8 mouse cellular contexts compared by ENCODE assay signal in the genomic region with DNA sequence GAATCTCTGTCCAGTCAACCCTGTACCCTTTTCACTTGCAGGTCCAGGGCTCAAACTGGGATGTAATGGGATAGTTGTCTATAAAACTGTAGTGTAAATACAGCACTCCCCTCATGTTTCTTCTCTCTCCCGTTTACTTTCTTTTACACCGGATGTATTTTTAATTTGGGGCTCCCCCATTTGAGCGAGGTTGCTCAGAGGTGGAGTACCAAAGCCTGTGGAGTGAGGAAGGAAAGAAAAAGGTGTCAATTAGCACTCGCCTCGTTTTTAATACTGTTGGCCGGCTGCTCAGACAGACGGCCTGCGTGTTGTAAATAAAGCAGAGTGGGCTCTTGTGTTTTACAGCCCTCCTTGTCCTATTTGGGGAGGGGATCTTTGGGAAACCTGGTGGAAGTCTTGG. TPM values are rescaled to one million over a fixed set of nuclear protein-coding genes. Genes with fewer than 3 reads are reported as not detected.
DNase-seq lines count a peak whose midpoint lies in the region; ATAC-seq and TF ChIP-seq lines count a peak whose summit lies in the region.

No protein-coding gene starts in this region.

- no peak for TF ChIP-seq POLR2A in MEL (IDR thresholded peaks at IDR 0.05; ENCODE audit: control insufficient read depth in 1 of 2, insufficient read depth in 1 of 2, low read depth in 1 of 2, low read length in 2 of 2, poor library complexity in 1 of 2)

- intact Hi-C loops in heart, postnatal 25 days (cut with DNase I), result loop anchor here (10.0 kb wide), 1 partner anchor 595 kb away; no protein-coding TSS in a partner anchor

- H3K79me2 ChIP-seq in MEL (ENCODE audit: control insufficient read depth, insufficient read depth, low read length, poor library complexity), result peaks cover 53% of the 10 kb centered on the region

- TF ChIP-seq EP300 in MEL (IDR thresholded peaks at IDR 0.05; ENCODE audit: low read depth in 1 of 2, low read length in 2 of 2), result no peak

- H3K9me3 ChIP-seq in heart, embryonic 16.5 days (replicated peaks; ENCODE audit: control insufficient read depth, low read length), result no peaks in the 10 kb centered on the region
- no peaks in the 10 kb centered on the region for H3K9me3 ChIP-seq in MEL (replicated peaks; ENCODE audit: insufficient read depth, low read length)
- H3K9me3 ChIP-seq in hindbrain, embryonic 12.5 days (replicated peaks), result no peaks in the 10 kb centered on the region
- peaks cover 3% of the 10 kb centered on the region; the same call in 1 of the 2 replicates for H3K9me3 ChIP-seq in midbrain, embryonic 13.5 days

- no peak overlapping the region for H3K4me3 ChIP-seq in heart, embryonic 16.5 days (ENCODE audit: low read length)
- no peak overlapping the region for H3K4me3 ChIP-seq in MEL (ENCODE audit: control insufficient read depth in 1 of 2, insufficient read depth in 1 of 2, low read depth in 2 of 2, low read length in 2 of 2)
- peak overlapping the region; percentile 82; the same call in 1 of the 2 replicates for H3K4me3 ChIP-seq in hindbrain, embryonic 12.5 days
- H3K4me3 ChIP-seq in midbrain, embryonic 13.5 days (replicated peaks), result peak overlapping the region; percentile 75

- DNase-seq in heart, postnatal 25 days (ENCODE audit: low spot score), result no peak
- DNase-seq in MEL (ENCODE audit: low read depth, low spot score), result no peak
- DNase-seq in layer of hippocampus, adult 18-20 months (ENCODE audit: low spot score in 2 of 2), result no peak
- no peak for DNase-seq in spleen, postnatal 10 days (ENCODE audit: low spot score in 2 of 2)
- DNase-seq in ovary, postnatal 14 days (ENCODE audit: low spot score), result no peak

- peak overlapping the region; percentile 93; the same call in 1 of the 2 replicates for H3K27ac ChIP-seq in heart, embryonic 16.5 days (ENCODE audit: low read length)
- peak overlapping the region; percentile 41 for H3K27ac ChIP-seq in MEL (ENCODE audit: control insufficient read depth, low read depth, low read length)
- peak overlapping the region; percentile 98; the same call in 1 of the 2 replicates for H3K27ac ChIP-seq in hindbrain, embryonic 12.5 days
- peak overlapping the region; percentile 96; the same call in 1 of the 2 replicates for H3K27ac ChIP-seq in midbrain, embryonic 13.5 days

- ATAC-seq in heart, embryonic 16.5 days (replicated peaks; ENCODE audit: extremely low read depth, insufficient read depth, low FRiP score), result no peak
- no peak for ATAC-seq in hindbrain, embryonic 12.5 days (ENCODE audit: low FRiP score)
- no peak for ATAC-seq in midbrain, embryonic 13.5 days

- H3K4me2 ChIP-seq in heart, embryonic 16.5 days (ENCODE audit: low read depth, low read length), result no peak overlapping the region
- peak overlapping the region; percentile 70; the same call in 1 of the 2 replicates for H3K4me2 ChIP-seq in hindbrain, embryonic 12.5 days (replicated peaks)
- H3K4me2 ChIP-seq in midbrain, embryonic 13.5 days (replicated peaks), result peak overlapping the region; percentile 90; the same call in 1 of the 2 replicates

- H3K27me3 ChIP-seq in heart, embryonic 16.5 days (ENCODE audit: control insufficient read depth, insufficient read depth, low read length), result no peaks in the 10 kb centered on the region
- H3K27me3 ChIP-seq in MEL (ENCODE audit: control insufficient read depth in 1 of 2, insufficient read depth in 2 of 2, low read length in 2 of 2), result no peaks in the 10 kb centered on the region
- no peaks in the 10 kb centered on the region for H3K27me3 ChIP-seq in hindbrain, embryonic 12.5 days
- H3K27me3 ChIP-seq in midbrain, embryonic 13.5 days, result no peaks in the 10 kb centered on the region

- TF ChIP-seq RAD21 in MEL (IDR thresholded peaks at IDR 0.05; ENCODE audit: low read depth, low read length), result no peak

- peaks cover 30% of the 10 kb centered on the region for H3K4me1 ChIP-seq in heart, embryonic 16.5 days (ENCODE audit: control insufficient read depth, insufficient read depth, low read length)
- H3K4me1 ChIP-seq in MEL (ENCODE audit: control insufficient read depth in 1 of 2, insufficient read depth in 2 of 2, low read length in 2 of 2), result peaks cover 16 to 39% of the 10 kb centered on the region in 2 experiments
- peaks cover 47% of the 10 kb centered on the region for H3K4me1 ChIP-seq in hindbrain, embryonic 12.5 days
- peaks cover 65% of the 10 kb centered on the region for H3K4me1 ChIP-seq in midbrain, embryonic 13.5 days (replicated peaks)

- no peak for TF ChIP-seq CTCF in MEL (IDR thresholded peaks at IDR 0.05 in 2 of 3, conservative IDR thresholded peaks at IDR 0.05 in 1 of 3; ENCODE audit: control insufficient read depth in 1 of 3, insufficient read depth in 1 of 3, low read depth in 2 of 3, low read length in 3 of 3, poor library complexity in 1 of 3, severe bottlenecking in 1 of 3)

- peaks cover 22% of the 10 kb centered on the region for H3K36me3 ChIP-seq in heart, embryonic 16.5 days (ENCODE audit: control insufficient read depth, insufficient read depth)
- H3K36me3 ChIP-seq in MEL (ENCODE audit: control insufficient read depth in 1 of 2, insufficient read depth in 2 of 2, low read length in 2 of 2), result peaks cover 8 to 44% of the 10 kb centered on the region in 2 experiments
- peaks cover 25% of the 10 kb centered on the region for H3K36me3 ChIP-seq in hindbrain, embryonic 12.5 days
- peaks cover 27% of the 10 kb centered on the region for H3K36me3 ChIP-seq in midbrain, embryonic 13.5 days

- WGBS in heart, embryonic 16.5 days, result 85% methylated on average over 8 of the region's 8 CpGs
- 90% methylated on average over 8 of the region's 8 CpGs for WGBS in hindbrain, embryonic 12.5 days
- WGBS in midbrain, embryonic 13.5 days, result 86% methylated on average over 8 of the region's 8 CpGs

- H3K9ac ChIP-seq in heart, embryonic 16.5 days (ENCODE audit: low read length), result no peak overlapping the region
- no peak overlapping the region for H3K9ac ChIP-seq in MEL (ENCODE audit: control insufficient read depth, low read depth, low read length, poor library complexity, severe bottlenecking)
- H3K9ac ChIP-seq in hindbrain, embryonic 12.5 days, result no peak overlapping the region
- no peak overlapping the region for H3K9ac ChIP-seq in midbrain, embryonic 13.5 days (replicated peaks)

TF ChIP-seq in MEL, 35 proteins besides CTCF, POLR2A, EP300 and RAD21 (continues in another document):
- TF ChIP-seq UBTF (IDR thresholded peaks at IDR 0.05; ENCODE audit: borderline replicate concordance, insufficient read depth, low read depth, low read length) (no peak), TCF12 (IDR thresholded peaks at IDR 0.05; ENCODE audit: low read depth, low read length) (no peak), ETS1 (IDR thresholded peaks at IDR 0.05; ENCODE audit: low read depth, low read length) (no peak)

RNA-seq across cellular contexts. Expression of gene Dvl2, which starts 0.7 kb away (rescaled TPM):
- 17.1 and 19.2 TPM in 2 replicates for polyA plus RNA-seq in heart, embryonic 16.5 days (2015; fragmentation: Nextera tagmentation; extraction: Ambion mirVana)
- 1 to 10 TPM; 3.9 to 5.2 TPM for total RNA-seq in heart, postnatal 25 days (2021)
- 40.1 and 41.9 TPM in 2 replicates for total RNA-seq in MEL (2012; rRNA removed)
- polyA plus RNA-seq in MEL (2012; ENCODE audit: insufficient read depth in 1 of 2, insufficient read length in 2 of 2, low read depth in 1 of 2, low replicate concordance in 2 of 2, missing spikeins in 1 of 2), result 10 to 100 TPM in 1 of 2 experiments, not detected in 1; 38.5 TPM
- polyA plus RNA-seq in hindbrain, embryonic 12.5 days (2016; fragmentation: Nextera tagmentation; extraction: Ambion mirVana), result 45.9 and 46.4 TPM in 2 replicates
- polyA plus RNA-seq in midbrain, embryonic 13.5 days (2015; fragmentation: Nextera tagmentation; extraction: Ambion mirVana), result 27.6 and 35.4 TPM in 2 replicates
- total RNA-seq in layer of hippocampus, adult 18-20 months (2021), result 10 to 100 TPM; 33.0 to 38.7 TPM

RNA-seq across cellular contexts. Expression of gene Phf23, which starts 4.1 kb away (rescaled TPM):
- polyA plus RNA-seq in heart, embryonic 16.5 days (2015; fragmentation: Nextera tagmentation; extraction: Ambion mirVana), result 42.0 and 43.9 TPM in 2 replicates
- 10 to 100 TPM; 22.6 to 25.3 TPM for total RNA-seq in heart, postnatal 25 days (2021)
- total RNA-seq in MEL (2012; rRNA removed), result 88.2 and 112 TPM in 2 replicates
- 100 to 1,000 TPM in 1 of 2 experiments, not detected in 1; 108 TPM for polyA plus RNA-seq in MEL (2012; ENCODE audit: insufficient read depth in 1 of 2, insufficient read length in 2 of 2, low read depth in 1 of 2, low replicate concordance in 2 of 2, missing spikeins in 1 of 2)
- 87.8 and 96.2 TPM in 2 replicates for polyA plus RNA-seq in hindbrain, embryonic 12.5 days (2016; fragmentation: Nextera tagmentation; extraction: Ambion mirVana)
- polyA plus RNA-seq in midbrain, embryonic 13.5 days (2015; fragmentation: Nextera tagmentation; extraction: Ambion mirVana), result 74.2 and 82.2 TPM in 2 replicates
- total RNA-seq in layer of hippocampus, adult 18-20 months (2021), result 10 to 100 TPM; 50.3 TPM

RNA-seq across cellular contexts. Expression of gene Gabarap, which starts 8.7 kb away (rescaled TPM):
- 421 and 428 TPM in 2 replicates for polyA plus RNA-seq in heart, embryonic 16.5 days (2015; fragmentation: Nextera tagmentation; extraction: Ambion mirVana)
- total RNA-seq in heart, postnatal 25 days (2021), result 100 to 1,000 TPM; 274 to 291 TPM
- 105 and 132 TPM in 2 replicates for total RNA-seq in MEL (2012; rRNA removed)
- 100 to 1,000 TPM in 1 of 2 experiments, not detected in 1; 241 TPM for polyA plus RNA-seq in MEL (2012; ENCODE audit: insufficient read depth in 1 of 2, insufficient read length in 2 of 2, low read depth in 1 of 2, low replicate concordance in 2 of 2, missing spikeins in 1 of 2)
- polyA plus RNA-seq in hindbrain, embryonic 12.5 days (2016; fragmentation: Nextera tagmentation; extraction: Ambion mirVana), result 598 and 607 TPM in 2 replicates
- 611 and 625 TPM in 2 replicates for polyA plus RNA-seq in midbrain, embryonic 13.5 days (2015; fragmentation: Nextera tagmentation; extraction: Ambion mirVana)
- 100 to 1,000 TPM; 238 to 240 TPM for total RNA-seq in layer of hippocampus, adult 18-20 months (2021)

RNA-seq across cellular contexts. Expression of gene Acadvl, which starts 15.5 kb away (rescaled TPM):
- 276 and 298 TPM in 2 replicates for polyA plus RNA-seq in heart, embryonic 16.5 days (2015; fragmentation: Nextera tagmentation; extraction: Ambion mirVana)
- total RNA-seq in heart, postnatal 25 days (2021), result 1,000 to 10,000 TPM; 1,206 to 1,290 TPM
- total RNA-seq in MEL (2012; rRNA removed), result 123 and 140 TPM in 2 replicates
- 10 to 100 TPM in 1 of 2 experiments, not detected in 1; 92.5 TPM for polyA plus RNA-seq in MEL (2012; ENCODE audit: insufficient read depth in 1 of 2, insufficient read length in 2 of 2, low read depth in 1 of 2, low replicate concordance in 2 of 2, missing spikeins in 1 of 2)
- polyA plus RNA-seq in hindbrain, embryonic 12.5 days (2016; fragmentation: Nextera tagmentation; extraction: Ambion mirVana), result 59.8 and 61.9 TPM in 2 replicates
- 48.4 and 51.7 TPM in 2 replicates for polyA plus RNA-seq in midbrain, embryonic 13.5 days (2015; fragmentation: Nextera tagmentation; extraction: Ambion mirVana)
- total RNA-seq in layer of hippocampus, adult 18-20 months (2021), result 10 to 100 TPM; 56.4 to 67.1 TPM

RNA-seq across cellular contexts. Expression of gene Dlg4, which starts 17.1 kb away (rescaled TPM):
- 4.6 and 4.7 TPM in 2 replicates for polyA plus RNA-seq in heart, embryonic 16.5 days (2015; fragmentation: Nextera tagmentation; extraction: Ambion mirVana)
- total RNA-seq in heart, postnatal 25 days (2021), result 1 to 10 TPM; 6.6 to 8.1 TPM
- total RNA-seq in MEL (2012; rRNA removed), result 6.5 and 7.9 TPM in 2 replicates
- 10 to 100 TPM in 1 of 2 experiments, not detected in 1; 24.7 TPM for polyA plus RNA-seq in MEL (2012; ENCODE audit: insufficient read depth in 1 of 2, insufficient read length in 2 of 2, low read depth in 1 of 2, low replicate concordance in 2 of 2, missing spikeins in 1 of 2)
- 23.0 and 28.5 TPM in 2 replicates for polyA plus RNA-seq in hindbrain, embryonic 12.5 days (2016; fragmentation: Nextera tagmentation; extraction: Ambion mirVana)
- polyA plus RNA-seq in midbrain, embryonic 13.5 days (2015; fragmentation: Nextera tagmentation; extraction: Ambion mirVana), result 34.9 and 37.2 TPM in 2 replicates
- 100 to 1,000 TPM; 846 to 862 TPM for total RNA-seq in layer of hippocampus, adult 18-20 months (2021)

Comparison
In these comparisons a context has a peak if more than half of its experiments do, and no peak if none do; other contexts are left out.
1. H3K27ac ChIP-seq: peak in every context shown above with its lines; median percentile 98 in hindbrain, embryonic 12.5 days; 96 in midbrain, embryonic 13.5 days; 93 in heart, embryonic 16.5 days; 41 in MEL.
2. H3K4me3 ChIP-seq: peak in hindbrain, embryonic 12.5 days (single experiment) and midbrain, embryonic 13.5 days (single experiment); none in heart, embryonic 16.5 days (single experiment) and MEL (0 of 2).